Mouse (Mus musculus) lung, embryonic 16.5 days (tissue): ENCODE results near the gene Rwdd2b. TPM values are rescaled to one million over a fixed set of nuclear protein-coding genes. Genes with fewer than 3 reads are reported as not detected.

Experiments used
- ATAC-seq: fragments of 200-750 bp; cut with Nextera tagmentation; 2 replicates; pipeline ENCODE4 v1.8.0; 2017; ENCODE audit warnings: low read depth, mild to moderate bottlenecking, moderate library complexity
- H3K27ac ChIP-seq: fragments of 300-500 bp; sonication (generic); 2 replicates; pipeline ENCODE4 v1.5.1; 2014; ENCODE audit warnings: mild to moderate bottlenecking, control low read depth, low read length
- H3K27me3 ChIP-seq: fragments of 300-500 bp; sonication (generic); 2 replicates; pipeline ENCODE4 v1.6.1; 2014; ENCODE audit warnings: low read depth, low read length, mixed read lengths; ENCODE audit not compliant: control insufficient read depth, insufficient read depth
- H3K36me3 ChIP-seq: fragments of 300-500 bp; sonication (generic); 2 replicates; pipeline ENCODE4 v1.6.1; 2014; ENCODE audit warnings: low read length; ENCODE audit not compliant: control insufficient read depth, insufficient read depth
- H3K4me1 ChIP-seq: fragments of 300-500 bp; sonication (generic); replicated peaks from 2 replicates; pipeline ENCODE4 v1.6.1; 2014; ENCODE audit warnings: low read length, mixed read lengths; ENCODE audit not compliant: control insufficient read depth, insufficient read depth
- H3K4me2 ChIP-seq: fragments of 300-500 bp; sonication (generic); 2 replicates; pipeline ENCODE4 v1.6.1; 2014; ENCODE audit warnings: low read depth, low read length, control low read depth
- H3K4me3 ChIP-seq: fragments of 300-500 bp; sonication (generic); 2 replicates; pipeline ENCODE4 v1.5.1; 2014; ENCODE audit warnings: mild to moderate bottlenecking, low read length, control low read depth
- H3K9ac ChIP-seq: fragments of 300-500 bp; sonication (generic); 2 replicates; pipeline ENCODE4 v1.6.1; 2014; ENCODE audit warnings: low read length, control low read depth
- H3K9me3 ChIP-seq: fragments of 300-500 bp; sonication (generic); 2 replicates; pipeline ENCODE4 v1.6.1; 2016; ENCODE audit warnings: low read length; ENCODE audit not compliant: control insufficient read depth
- WGBS: fragments of 180-500 bp; shearing (Covaris S2); extraction: QIAGEN DNeasy Blood & Tissue Kit; methylation state at CpG from one replicate; pipeline ENCODE4 v1.1.7; 2014; 5-methylcytosine and 5-hydroxymethylcytosine counted together
- polyA plus RNA-seq: library from polyadenylated mRNA; unstranded; fragments of >200 nt; fragmentation: Nextera tagmentation; extraction: Ambion mirVana; gene quantifications from 2 replicates; pipeline ENCODE4 v1.2.1, GENCODE M21; 2015

Gene Rwdd2b
- 10.7 and 11.6 TPM in 2 replicates for polyA plus RNA-seq

DNA sequence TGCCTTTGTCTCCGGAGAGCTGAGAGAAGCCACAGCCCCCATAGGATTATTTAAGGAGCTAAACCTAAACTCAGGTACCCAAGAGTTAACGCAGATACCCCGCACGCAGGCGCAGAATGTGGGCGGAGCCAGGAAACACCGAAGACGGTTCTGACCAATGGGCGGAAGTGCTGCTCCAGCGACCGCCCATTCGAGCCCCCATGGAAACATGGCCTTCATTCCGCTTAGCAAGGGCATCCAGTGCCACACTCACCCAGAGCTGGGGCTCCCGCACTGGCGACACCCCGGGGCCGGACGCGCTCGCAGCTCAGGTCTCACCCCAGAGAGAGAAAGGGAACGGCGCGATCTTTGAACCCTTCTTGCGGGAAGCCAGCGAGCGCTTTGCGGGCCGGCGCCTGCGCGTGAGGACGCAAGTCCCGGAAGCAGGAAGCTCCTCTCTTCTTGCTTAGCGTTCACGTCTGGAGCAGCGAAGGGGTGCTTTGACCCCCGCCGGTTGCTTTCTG lies at the start of gene Rwdd2b:
Gene Rwdd2b (minus strand): TSS at position 390 of the 503 bp plus-strand sequence.
- Histone ChIP-seq H3K9ac (peak within 1 kb of the TSS; percentile 93), H3K4me3 (peak within 1 kb of the TSS; percentile 83), H3K27ac (peak within 1 kb of the TSS; percentile 90), H3K36me3 (no peaks in the 10 kb centered on the region), H3K9me3 (no peaks in the 10 kb centered on the region), H3K4me1 (peaks cover 18% of the 10 kb centered on the region), H3K27me3 (no peaks in the 10 kb centered on the region), H3K4me2 (peak within 1 kb of the TSS; percentile 75)
- peak; percentile 96 for ATAC-seq
- under 1% methylated on average over 38 of the region's 38 CpGs for WGBS

GRCm38 (mm10) chr16:87488605-87489004 lies 48.2 kb upstream of the Rwdd2b start:
- ATAC-seq = no peak
- Histone ChIP-seq H3K27ac (no peak overlapping the region), H3K9me3 (no peaks in the 10 kb centered on the region), H3K9ac (no peak overlapping the region), H3K4me2 (no peak overlapping the region), H3K36me3 (peaks cover 73% of the 10 kb centered on the region), H3K27me3 (no peaks in the 10 kb centered on the region), H3K4me1 (no peaks in the 10 kb centered on the region), H3K4me3 (no peak overlapping the region)
- WGBS = 70% methylated on average over 2 of the region's 2 CpGs

GRCm38 (mm10) chr16:87486739-87487138 lies 46.4 kb upstream of the Rwdd2b start:
- WGBS = 95% methylated on average over 5 of the region's 5 CpGs
- Histone ChIP-seq H3K4me3 (no peak overlapping the region), H3K9ac (no peak overlapping the region), H3K27ac (no peak overlapping the region), H3K4me2 (no peak overlapping the region), H3K4me1 (no peaks in the 10 kb centered on the region), H3K36me3 (peaks cover 75% of the 10 kb centered on the region), H3K27me3 (no peaks in the 10 kb centered on the region), H3K9me3 (no peaks in the 10 kb centered on the region)
- no peak for ATAC-seq

DNA sequence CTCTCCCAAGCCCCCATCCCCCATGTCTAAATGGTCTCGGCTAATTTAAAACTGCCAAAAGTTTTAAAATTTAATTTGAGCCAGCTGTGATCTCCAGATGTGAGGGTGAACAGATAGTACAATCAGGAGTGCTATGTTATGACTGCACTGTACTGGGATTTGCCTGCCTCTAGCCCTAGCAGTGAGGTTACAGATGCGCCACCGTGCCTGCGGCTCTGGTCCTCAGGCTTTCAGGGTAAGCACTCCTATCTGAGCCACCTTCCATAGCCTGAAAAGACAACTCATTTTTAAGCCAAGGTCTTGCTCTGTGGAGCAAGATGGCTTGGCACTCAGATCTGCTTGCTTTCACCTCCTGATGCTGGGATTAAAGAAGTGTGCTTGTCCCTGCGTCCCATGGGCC lies 44.0 kb upstream of the Rwdd2b start:
- no peaks in the 10 kb centered on the region for H3K27me3 ChIP-seq
- no peaks in the 10 kb centered on the region for H3K4me1 ChIP-seq
- peaks cover 63% of the 10 kb centered on the region for H3K36me3 ChIP-seq
- H3K9ac ChIP-seq = no peak overlapping the region
- H3K27ac ChIP-seq = no peak overlapping the region
- no peak overlapping the region for H3K4me2 ChIP-seq
- no peak for ATAC-seq
- H3K4me3 ChIP-seq = no peak overlapping the region
- H3K9me3 ChIP-seq = no peaks in the 10 kb centered on the region
- WGBS = 91% methylated on average over 5 of the region's 5 CpGs

DNA sequence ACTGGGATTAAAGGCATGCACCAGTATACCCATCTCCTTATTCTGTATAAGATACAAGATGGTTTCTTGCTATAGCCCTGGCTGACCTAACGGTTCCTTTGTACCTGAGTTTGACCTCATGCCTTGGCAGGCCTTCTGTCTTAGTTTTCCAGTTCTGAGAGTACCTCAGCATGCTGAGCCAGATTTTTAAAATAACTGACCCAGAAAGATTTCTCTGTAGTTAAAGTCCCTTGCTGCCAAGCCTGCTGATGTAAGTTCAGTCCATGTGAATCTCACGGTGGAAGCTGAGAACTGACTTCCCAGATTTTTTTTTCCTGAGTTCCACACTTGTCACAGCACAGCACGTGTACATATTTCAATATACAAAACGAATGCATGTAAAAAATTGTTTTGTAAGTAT lies 30.2 kb upstream of the Rwdd2b start:
- Histone ChIP-seq H3K36me3 (peaks cover 30% of the 10 kb centered on the region), H3K4me2 (no peak overlapping the region), H3K4me3 (no peak overlapping the region), H3K27ac (no peak overlapping the region), H3K9me3 (no peaks in the 10 kb centered on the region), H3K9ac (no peak overlapping the region), H3K4me1 (no peaks in the 10 kb centered on the region), H3K27me3 (no peaks in the 10 kb centered on the region)
- 88% methylated on average over 4 of the region's 4 CpGs for WGBS
- no peak for ATAC-seq

- Histone ChIP-seq H3K9me3 (no peaks in the 10 kb centered on the region; the same call in 1 of the 2 replicates), H3K27ac (no peak overlapping the region), H3K36me3 (peaks cover 11% of the 10 kb centered on the region), H3K27me3 (no peaks in the 10 kb centered on the region), H3K4me1 (peaks cover 13% of the 10 kb centered on the region), H3K4me2 (no peak overlapping the region), H3K9ac (no peak overlapping the region), H3K4me3 (no peak overlapping the region)
- ATAC-seq = no peak
- WGBS = 97% methylated on average over 3 of the region's 3 CpGs
Observed at GRCm38 (mm10) chr16:87458752-87459151, 18.4 kb upstream of the Rwdd2b start.

DNA sequence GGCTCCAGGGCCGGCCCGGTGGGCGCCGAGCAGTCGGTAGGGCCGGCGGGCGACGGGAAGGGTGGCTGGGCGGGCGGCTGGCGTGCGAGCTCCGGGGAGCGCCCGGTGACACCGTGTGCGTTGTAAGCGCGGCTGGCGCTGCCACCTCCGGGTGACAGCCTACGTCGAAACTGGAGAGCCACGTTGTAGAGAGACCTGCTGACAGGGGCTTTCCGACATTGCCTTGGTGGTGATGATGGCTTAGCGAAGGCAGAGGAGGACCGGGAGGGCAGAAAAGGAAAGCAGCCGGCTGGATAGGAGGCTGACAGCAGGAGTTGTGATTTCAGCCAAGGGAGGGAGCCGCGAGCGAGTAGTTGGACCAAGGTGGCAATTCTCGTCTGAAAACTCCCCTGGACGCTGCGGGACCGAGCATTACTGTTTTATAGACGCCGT lies 14.8 kb upstream of the Rwdd2b start:
- Histone ChIP-seq H3K4me1 (peaks cover 13% of the 10 kb centered on the region), H3K9me3 (no peaks in the 10 kb centered on the region; the same call in 1 of the 2 replicates), H3K36me3 (peaks cover 2% of the 10 kb centered on the region; the same call in 1 of the 2 replicates), H3K9ac (peak overlapping the region; percentile 92), H3K4me2 (peak overlapping the region; percentile 93), H3K27me3 (no peaks in the 10 kb centered on the region), H3K4me3 (peak overlapping the region; percentile 98), H3K27ac (peak overlapping the region; percentile 75)
- peak; percentile 72 for ATAC-seq
- WGBS = under 1% methylated on average over 38 of the region's 38 CpGs

DNA sequence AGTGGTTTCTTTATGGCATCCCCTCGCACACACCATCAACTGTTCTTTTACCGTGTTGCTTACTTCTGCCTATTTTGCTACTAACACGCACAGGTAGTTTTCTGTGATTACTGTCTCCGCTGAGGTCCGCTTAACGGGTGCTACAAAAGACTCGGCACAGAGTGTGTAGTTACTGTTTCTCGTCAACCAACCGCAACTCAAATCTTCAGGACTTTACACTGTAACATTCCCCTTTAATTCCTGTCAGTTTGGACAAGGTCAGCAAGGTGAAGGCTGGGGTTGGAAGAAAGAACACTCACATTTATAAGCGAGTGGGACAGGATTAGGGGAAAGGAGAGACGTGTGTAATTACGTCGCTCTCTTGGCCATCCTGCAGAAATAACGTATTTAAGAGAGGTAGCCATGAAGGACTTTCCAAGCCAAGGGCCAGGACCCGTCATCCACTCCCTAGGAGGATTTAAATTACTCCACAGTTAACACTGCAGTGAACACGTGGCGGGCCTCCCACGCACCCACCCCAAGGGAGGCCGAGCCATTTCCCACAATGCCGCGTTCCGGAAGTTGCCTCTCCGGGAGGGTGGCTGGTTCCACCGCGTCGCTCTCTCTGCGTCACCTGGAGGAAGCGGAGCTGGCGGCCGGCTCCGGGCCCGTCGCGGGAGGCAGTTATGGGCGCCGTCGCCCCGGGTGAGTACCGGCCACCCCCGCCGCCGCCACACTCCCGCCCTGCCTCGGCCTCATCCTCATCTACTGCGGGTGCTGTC lies 14.2 kb upstream of the Rwdd2b start, which contains the start of gene Usp16:
Gene Usp16 (plus strand): TSS at position 285 of the 761 bp plus-strand sequence.
- peaks cover 13% of the 10 kb centered on the region for H3K4me1 ChIP-seq
- WGBS = 9% methylated on average over 45 of the region's 45 CpGs
- H3K36me3 ChIP-seq = peaks cover 2% of the 10 kb centered on the region; the same call in 1 of the 2 replicates
- no peaks in the 10 kb centered on the region; the same call in 1 of the 2 replicates for H3K9me3 ChIP-seq
- peak within 1 kb of the TSS; percentile 92 for H3K9ac ChIP-seq
- peak within 1 kb of the TSS; percentile 75 for H3K27ac ChIP-seq
- peak; percentile 98 for ATAC-seq
- H3K4me2 ChIP-seq = peak within 1 kb of the TSS; percentile 93
- H3K27me3 ChIP-seq = no peaks in the 10 kb centered on the region
- H3K4me3 ChIP-seq = peak within 1 kb of the TSS; percentile 98

DNA sequence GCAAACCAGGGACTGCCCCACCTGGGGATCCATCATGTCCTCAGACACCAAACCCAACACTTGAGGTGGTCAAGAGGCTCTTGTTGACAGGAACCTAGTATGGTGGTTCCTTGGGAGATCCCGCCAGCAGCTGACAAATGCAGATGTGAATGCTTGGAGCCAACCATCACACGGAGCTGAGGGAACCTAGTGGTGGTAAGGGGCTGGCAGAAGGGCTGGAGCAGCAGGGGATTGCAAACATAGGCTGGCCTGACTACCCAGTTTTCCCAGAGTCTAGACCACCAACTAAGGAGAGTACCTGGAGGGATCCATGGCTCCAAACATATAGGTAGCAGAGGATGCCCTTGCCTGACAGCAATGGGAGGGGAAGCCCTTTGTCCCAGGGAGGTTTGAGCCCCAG lies 12.9 kb upstream of the Rwdd2b start:
- Histone ChIP-seq H3K27ac (no peak overlapping the region), H3K9me3 (no peaks in the 10 kb centered on the region; the same call in 1 of the 2 replicates), H3K4me2 (no peak overlapping the region), H3K27me3 (no peaks in the 10 kb centered on the region), H3K36me3 (no peaks in the 10 kb centered on the region), H3K9ac (no peak overlapping the region), H3K4me3 (no peak overlapping the region), H3K4me1 (peaks cover 13% of the 10 kb centered on the region)
- no peak for ATAC-seq
- WGBS = 85% methylated on average over 2 of the region's 2 CpGs
